9 mouse cellular contexts compared by ENCODE assay signal in the genomic region with DNA sequence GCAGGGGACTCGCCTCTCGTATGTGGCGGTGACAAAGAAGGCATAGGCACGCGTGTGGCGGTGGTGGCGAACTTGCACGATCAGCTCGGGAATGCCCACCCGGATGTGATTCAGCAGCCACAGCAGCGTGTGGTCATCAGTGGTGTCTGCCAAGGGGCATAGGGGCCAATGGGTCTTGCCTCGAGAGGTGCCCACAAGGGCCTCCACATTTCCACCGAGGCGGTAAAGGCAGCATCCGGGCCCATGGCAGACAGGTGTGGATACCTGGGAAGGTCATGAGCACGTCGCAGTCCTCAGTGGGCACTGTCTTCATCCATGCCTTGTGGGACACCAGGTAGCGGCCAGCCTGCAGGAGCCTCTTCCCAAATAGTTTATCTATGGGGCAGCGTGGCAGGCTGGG. TPM values are rescaled to one million over a fixed set of nuclear protein-coding genes. Genes with fewer than 3 reads are reported as not detected.
DNase-seq lines count a peak whose midpoint lies in the region; ATAC-seq lines count a peak whose summit lies in the region.
"Had no signal": no experiment of that assay in that cellular context is flagged by ENCODE, and none has a peak within 500 bp of the region (broad histone marks: within the 10 kb centered on the region; RNA-seq: fewer than 3 reads in every experiment).

No protein-coding gene starts in this region.

- H3K9me3 ChIP-seq in heart, embryonic 14.5 days (ENCODE audit: control insufficient read depth, low read length), result no peaks in the 10 kb centered on the region
- no peaks in the 10 kb centered on the region for H3K9me3 ChIP-seq in hindbrain, embryonic 13.5 days
- no peaks in the 10 kb centered on the region for H3K9me3 ChIP-seq in midbrain, embryonic 13.5 days

- ATAC-seq in heart, embryonic 14.5 days (ENCODE audit: insufficient number of reproducible peaks, insufficient read depth, low FRiP score, low read depth), result no peak
- ATAC-seq in hindbrain, embryonic 13.5 days (ENCODE audit: low FRiP score), result no peak
- ATAC-seq in midbrain, embryonic 13.5 days, result no peak

- intact Hi-C loops in heart, postnatal 36 days (cut with DNase I), result loop anchor here (5.0 kb wide), 1 partner anchor 117 kb away; a partner anchor contains a TSS

- WGBS in heart, embryonic 14.5 days, result 91% methylated on average over 19 of the region's 19 CpGs
- WGBS in hindbrain, embryonic 13.5 days, result 96% methylated on average over 19 of the region's 19 CpGs
- 96% methylated on average over 19 of the region's 19 CpGs for WGBS in midbrain, embryonic 13.5 days

- H3K36me3 ChIP-seq in heart, embryonic 14.5 days (ENCODE audit: control insufficient read depth, insufficient read depth, low read length), result 0 out of 2 replicates have a peak, but pooled peaks cover 4% of the 10 kb centered on the region
- peaks cover 51% of the 10 kb centered on the region for H3K36me3 ChIP-seq in hindbrain, embryonic 13.5 days
- H3K36me3 ChIP-seq in midbrain, embryonic 13.5 days, result peaks cover 49% of the 10 kb centered on the region

- H3K4me2 ChIP-seq in heart, embryonic 14.5 days (ENCODE audit: low read length), result peak overlapping the region; percentile 92
- peak overlapping the region; percentile 73 for H3K4me2 ChIP-seq in hindbrain, embryonic 13.5 days
- peak overlapping the region; percentile 79 for H3K4me2 ChIP-seq in midbrain, embryonic 13.5 days (replicated peaks)

- peaks cover 11% of the 10 kb centered on the region; the same call in 1 of the 2 replicates for H3K27me3 ChIP-seq in heart, embryonic 14.5 days (ENCODE audit: control insufficient read depth, insufficient read depth, low read length)
- H3K27me3 ChIP-seq in hindbrain, embryonic 13.5 days, result 0 out of 2 replicates have a peak, but pooled peaks cover 7% of the 10 kb centered on the region
- 0 out of 2 replicates have a peak, but pooled peaks cover 3% of the 10 kb centered on the region for H3K27me3 ChIP-seq in midbrain, embryonic 13.5 days

- H3K4me3 ChIP-seq in heart, embryonic 14.5 days (ENCODE audit: control insufficient read depth in 1 of 2, insufficient read depth in 1 of 2, low read depth in 1 of 2, low read length in 2 of 2), result no peak overlapping the region
- H3K4me3 ChIP-seq in brown adipose tissue, adult 24 weeks (ENCODE audit: insufficient read depth, low read depth, low read length), result peak overlapping the region; percentile 86
- H3K4me3 ChIP-seq in hindbrain, embryonic 13.5 days, result peak overlapping the region; percentile 88
- H3K4me3 ChIP-seq in midbrain, embryonic 13.5 days (replicated peaks), result peak overlapping the region; percentile 90

- no peak overlapping the region for H3K9ac ChIP-seq in heart, embryonic 14.5 days (ENCODE audit: low read length)
- H3K9ac ChIP-seq in hindbrain, embryonic 13.5 days, result peak overlapping the region; percentile 99
- H3K9ac ChIP-seq in midbrain, embryonic 13.5 days (replicated peaks), result peak overlapping the region; percentile 99

- no peak overlapping the region for H3K27ac ChIP-seq in heart, embryonic 14.5 days (replicated peaks in 1 of 2; ENCODE audit: control insufficient read depth in 1 of 2, insufficient read depth in 1 of 2, low read depth in 2 of 2, low read length in 2 of 2)
- no peak overlapping the region for H3K27ac ChIP-seq in brown adipose tissue, adult 24 weeks (replicated peaks; ENCODE audit: low read depth, low read length)
- no peak overlapping the region for H3K27ac ChIP-seq in hindbrain, embryonic 13.5 days
- 0 out of 2 replicates have a peak overlapping the region, but pooled peaks have one; percentile 92 for H3K27ac ChIP-seq in midbrain, embryonic 13.5 days

- DNase-seq in heart, postnatal 36 days, result no peak
- no peak for DNase-seq in embryo, embryonic 10.5 days (ENCODE audit: low spot score)
- no peak for DNase-seq in spleen, adult 12 weeks (ENCODE audit: low spot score)
- DNase-seq in left cerebral cortex, adult 9 months (ENCODE audit: low spot score in 2 of 2), result no peak
- DNase-seq: gastrocnemius, postnatal 36 days had no signal

- H3K4me1 ChIP-seq in heart, embryonic 14.5 days (ENCODE audit: control insufficient read depth in 2 of 2, insufficient read depth in 2 of 2, low read length in 2 of 2), result peaks cover 5 to 11% of the 10 kb centered on the region in 2 experiments; a peak in 3 of 4 replicates
- H3K4me1 ChIP-seq in brown adipose tissue, adult 24 weeks (ENCODE audit: control insufficient read depth, insufficient read depth, insufficient read length, low read length), result peaks cover 14% of the 10 kb centered on the region
- peaks cover 75% of the 10 kb centered on the region for H3K4me1 ChIP-seq in hindbrain, embryonic 13.5 days (replicated peaks)
- H3K4me1 ChIP-seq in midbrain, embryonic 13.5 days (replicated peaks), result peaks cover 69% of the 10 kb centered on the region

RNA-seq across cellular contexts. Expression of a gene that starts 1.0 kb away (rescaled TPM):
- polyA plus RNA-seq in heart, embryonic 14.5 days (2014; fragmentation: Nextera tagmentation; extraction: Ambion mirVana), result 1.5 and 1.8 TPM in 2 replicates
- total RNA-seq in heart, postnatal 36 days (2021), result 10 to 100 TPM; 18.1 to 18.6 TPM
- 7.3 and 9.3 TPM in 2 replicates for polyA plus RNA-seq in brown adipose tissue, adult 24 weeks (2012; ENCODE audit: insufficient read depth, insufficient read length, missing spikeins)
- 6.6 and 7.1 TPM in 2 replicates for polyA plus RNA-seq in hindbrain, embryonic 13.5 days (2015; fragmentation: Nextera tagmentation; extraction: Ambion mirVana)
- 5.3 and 9.3 TPM in 2 replicates for polyA plus RNA-seq in midbrain, embryonic 13.5 days (2015; fragmentation: Nextera tagmentation; extraction: Ambion mirVana)

RNA-seq across cellular contexts. Expression of a gene that starts 3.2 kb away (rescaled TPM):
- 3.3 and 4.4 TPM in 2 replicates for polyA plus RNA-seq in heart, embryonic 14.5 days (2014; fragmentation: Nextera tagmentation; extraction: Ambion mirVana)
- 10 to 100 TPM; 15.8 to 20.2 TPM for total RNA-seq in heart, postnatal 36 days (2021)
- 6.7 and 9.1 TPM in 2 replicates for polyA plus RNA-seq in brown adipose tissue, adult 24 weeks (2012; ENCODE audit: insufficient read depth, insufficient read length, missing spikeins)
- polyA plus RNA-seq in hindbrain, embryonic 13.5 days (2015; fragmentation: Nextera tagmentation; extraction: Ambion mirVana), result 13.7 and 14.3 TPM in 2 replicates
- polyA plus RNA-seq in midbrain, embryonic 13.5 days (2015; fragmentation: Nextera tagmentation; extraction: Ambion mirVana), result 11.6 and 13.2 TPM in 2 replicates

RNA-seq across cellular contexts. Expression of a gene that starts 15.7 kb away (rescaled TPM):
- 76.7 and 79.1 TPM in 2 replicates for polyA plus RNA-seq in heart, embryonic 14.5 days (2014; fragmentation: Nextera tagmentation; extraction: Ambion mirVana)
- 10 to 100 TPM; 32.1 to 32.3 TPM for total RNA-seq in heart, postnatal 36 days (2021)
- polyA plus RNA-seq in brown adipose tissue, adult 24 weeks (2012; ENCODE audit: insufficient read depth, insufficient read length, missing spikeins), result 23.6 and 34.4 TPM in 2 replicates
- polyA plus RNA-seq in hindbrain, embryonic 13.5 days (2015; fragmentation: Nextera tagmentation; extraction: Ambion mirVana), result 212 and 214 TPM in 2 replicates
- 197 TPM in 2 replicates for polyA plus RNA-seq in midbrain, embryonic 13.5 days (2015; fragmentation: Nextera tagmentation; extraction: Ambion mirVana)

RNA-seq across cellular contexts. Expression of a gene that starts 20.0 kb away (rescaled TPM):
- polyA plus RNA-seq in heart, embryonic 14.5 days (2014; fragmentation: Nextera tagmentation; extraction: Ambion mirVana), result 191 and 193 TPM in 2 replicates
- total RNA-seq in heart, postnatal 36 days (2021), result 100 to 1,000 TPM; 117 to 129 TPM
- 313 and 378 TPM in 2 replicates for polyA plus RNA-seq in brown adipose tissue, adult 24 weeks (2012; ENCODE audit: insufficient read depth, insufficient read length, missing spikeins)
- polyA plus RNA-seq in hindbrain, embryonic 13.5 days (2015; fragmentation: Nextera tagmentation; extraction: Ambion mirVana), result 222 and 230 TPM in 2 replicates
- polyA plus RNA-seq in midbrain, embryonic 13.5 days (2015; fragmentation: Nextera tagmentation; extraction: Ambion mirVana), result 242 TPM in 2 replicates

RNA-seq across cellular contexts. Expression of a gene that starts 21.3 kb away (rescaled TPM):
- 20.8 and 29.2 TPM in 2 replicates for polyA plus RNA-seq in heart, embryonic 14.5 days (2014; fragmentation: Nextera tagmentation; extraction: Ambion mirVana)
- 10 to 100 TPM; 26.2 to 29.9 TPM for total RNA-seq in heart, postnatal 36 days (2021)
- 2.2 and 2.6 TPM in 2 replicates for polyA plus RNA-seq in brown adipose tissue, adult 24 weeks (2012; ENCODE audit: insufficient read depth, insufficient read length, missing spikeins)
- polyA plus RNA-seq in hindbrain, embryonic 13.5 days (2015; fragmentation: Nextera tagmentation; extraction: Ambion mirVana), result 127 and 136 TPM in 2 replicates
- 114 and 133 TPM in 2 replicates for polyA plus RNA-seq in midbrain, embryonic 13.5 days (2015; fragmentation: Nextera tagmentation; extraction: Ambion mirVana)

Comparison
In these comparisons a context has a peak if more than half of its experiments do, and no peak if none do; other contexts are left out.
1. H3K4me3 ChIP-seq: peak in brown adipose tissue, adult 24 weeks (single experiment), hindbrain, embryonic 13.5 days (single experiment) and midbrain, embryonic 13.5 days (single experiment); none in heart, embryonic 14.5 days (0 of 2).
2. Peak in every context shown above with its lines, with median percentiles within 50 percentile points of each other: H3K4me2 ChIP-seq.